Mouse (Mus musculus) liver, adult (tissue): ENCODE measurements at regions not wholly inside any gene's neighbourhood (a gene's known extent, or its start where the extent isn't known, plus 50 kb on each side); places are given as distances from the start of the nearest gene placed in this dataset.

Experiments used
- GATA4 ChIP-seq: IDR thresholded peaks from 2 replicates; pipeline ENCODE4 v1.6.1; 2014; ENCODE audit warnings: mild to moderate bottlenecking, low read length; ENCODE audit not compliant: insufficient replicate concordance

DNA sequence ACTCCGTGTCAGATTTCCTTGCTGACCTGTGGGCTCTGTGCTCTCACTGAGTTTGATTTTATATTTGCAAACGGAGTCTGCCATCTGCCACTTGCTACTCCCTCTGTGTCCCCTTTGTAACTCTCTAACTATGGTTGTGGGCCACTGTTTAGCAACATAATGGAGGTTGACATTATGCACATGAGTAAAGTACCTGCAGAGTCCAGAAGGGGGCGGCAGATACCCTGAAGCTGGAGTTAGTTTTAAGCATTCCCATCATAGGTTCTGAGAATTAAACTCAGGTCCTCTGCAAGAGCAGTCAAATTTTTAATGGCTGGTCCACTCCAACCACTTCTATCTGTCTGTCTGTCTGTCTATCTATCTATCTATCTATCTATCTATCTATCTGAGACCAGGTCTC is 796.7 kb downstream of the Tmem132b start:
- no peak for TF ChIP-seq GATA4

DNA sequence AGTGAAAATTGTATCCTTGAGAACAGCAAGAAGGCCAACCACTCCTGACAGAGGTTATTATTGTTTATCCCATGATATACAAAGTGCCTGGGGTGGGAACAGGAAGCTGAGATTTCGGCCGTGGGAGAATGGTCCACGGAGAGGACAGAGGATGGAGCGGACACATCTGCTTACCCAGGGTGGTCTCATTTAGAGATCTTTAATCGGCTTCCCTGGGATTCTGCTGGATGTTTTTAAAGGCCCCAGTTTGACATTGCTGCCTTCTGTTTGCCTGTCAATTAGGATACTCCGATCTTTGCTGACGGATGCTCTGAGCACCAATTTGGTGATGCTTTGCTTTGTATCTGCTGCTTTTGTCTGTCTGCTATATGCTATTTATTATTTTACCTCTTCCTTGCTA is 803.5 kb downstream of the Tmem132b start:
- no peak for TF ChIP-seq GATA4

DNA sequence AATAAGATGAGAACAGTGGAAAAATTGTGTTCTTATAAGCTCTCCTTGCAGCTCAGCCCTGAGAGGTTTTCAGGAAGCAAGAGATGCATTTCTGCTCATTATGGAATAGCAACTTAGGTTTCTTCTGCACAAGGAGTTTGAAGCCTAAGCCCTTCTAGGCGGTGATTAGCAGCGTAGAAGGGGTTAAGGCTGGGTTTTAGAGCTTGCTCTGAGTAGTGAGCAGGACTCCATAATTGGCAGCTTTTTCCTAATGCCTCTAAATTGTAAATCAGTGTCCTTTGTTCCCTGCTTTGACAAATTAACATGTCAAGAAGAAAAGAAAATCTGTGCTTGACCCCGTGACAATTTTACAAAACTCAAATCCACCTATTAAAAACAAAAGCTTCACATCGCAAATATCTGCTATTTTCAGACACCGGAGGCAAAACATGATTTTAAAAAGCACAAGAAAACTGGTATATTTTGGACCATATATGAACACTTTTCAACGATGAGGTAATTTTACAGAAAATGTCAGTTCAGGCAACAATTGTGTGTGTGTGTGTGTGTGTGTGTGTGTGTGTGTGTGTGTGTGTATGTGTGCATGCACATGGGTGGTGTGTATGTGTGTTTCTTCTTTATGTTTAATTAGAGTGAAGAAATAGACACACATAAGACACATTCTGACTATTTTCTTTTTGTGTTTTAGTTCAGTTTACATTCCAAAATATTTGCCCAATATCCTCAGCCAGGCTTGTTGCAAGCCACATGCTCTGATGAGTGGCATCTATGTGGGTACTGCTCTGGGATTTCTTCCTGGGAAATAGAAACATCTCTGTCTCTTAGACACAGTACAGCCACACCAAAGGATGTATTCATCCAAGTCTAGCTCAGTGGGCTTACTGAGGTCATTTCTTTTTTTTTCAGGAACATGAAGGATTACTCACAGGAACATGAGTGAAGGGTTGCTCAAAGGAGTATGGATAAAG is 804.3 kb downstream of the Tmem132b start:
- no peak for TF ChIP-seq GATA4

DNA sequence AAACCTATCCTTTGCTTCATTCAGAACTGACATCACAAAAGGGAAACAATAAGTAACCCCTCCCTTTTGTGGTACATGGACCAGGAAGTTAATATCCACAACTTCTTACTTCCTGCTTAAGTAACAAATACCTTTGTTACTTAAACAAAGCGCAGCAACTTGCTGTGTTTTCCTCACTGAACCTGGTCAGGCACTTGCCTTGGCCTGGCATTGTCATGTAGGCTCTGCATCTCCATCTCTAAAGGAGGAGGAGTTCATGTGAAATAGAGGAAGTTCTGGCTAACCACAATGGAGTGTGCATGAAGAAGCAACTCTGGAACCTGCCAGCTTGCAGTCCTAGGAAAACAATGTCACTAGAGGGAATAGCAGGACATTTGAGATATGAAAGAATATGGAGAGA is 806.3 kb downstream of the Tmem132b start:
- TF ChIP-seq GATA4 = no peak

DNA sequence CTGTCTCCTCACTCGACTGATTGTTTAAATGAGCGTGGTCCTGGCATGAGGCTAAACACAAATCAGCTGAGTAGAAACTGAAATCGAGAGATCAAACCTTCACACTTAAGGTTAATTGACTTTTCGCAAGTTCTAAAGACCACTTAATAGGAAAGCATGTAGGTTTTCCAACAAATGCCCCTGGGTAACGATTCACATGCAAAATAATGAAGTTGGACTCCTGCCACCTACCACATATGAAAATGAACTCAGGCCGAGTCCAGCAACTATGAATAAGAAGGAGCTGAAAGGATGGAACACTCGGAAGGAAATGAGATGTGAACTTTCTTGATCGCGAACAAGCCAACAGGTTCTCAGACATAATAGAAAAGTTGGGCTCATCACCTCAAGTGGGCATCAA is 812.0 kb downstream of the Tmem132b start:
- no peak for TF ChIP-seq GATA4

DNA sequence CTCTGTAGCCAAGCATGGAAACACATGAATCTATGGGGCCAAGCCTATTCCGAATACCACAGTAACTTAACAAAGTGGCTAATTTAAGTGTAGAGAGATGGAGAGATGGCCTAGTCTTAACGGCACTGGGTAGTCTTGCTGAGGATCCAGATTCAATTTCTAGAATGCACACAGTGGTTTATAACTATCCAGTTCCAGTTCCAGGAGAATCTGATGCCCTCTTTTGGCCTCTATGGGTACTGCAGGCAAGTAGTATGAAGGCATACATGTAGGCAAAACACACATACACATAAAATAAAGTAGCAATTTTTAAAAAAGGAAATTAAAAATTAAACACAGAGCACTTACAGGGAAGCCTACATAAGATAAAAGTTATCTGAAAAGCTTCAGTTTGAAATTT is 819.4 kb downstream of the Tmem132b start:
- no peak for TF ChIP-seq GATA4

DNA sequence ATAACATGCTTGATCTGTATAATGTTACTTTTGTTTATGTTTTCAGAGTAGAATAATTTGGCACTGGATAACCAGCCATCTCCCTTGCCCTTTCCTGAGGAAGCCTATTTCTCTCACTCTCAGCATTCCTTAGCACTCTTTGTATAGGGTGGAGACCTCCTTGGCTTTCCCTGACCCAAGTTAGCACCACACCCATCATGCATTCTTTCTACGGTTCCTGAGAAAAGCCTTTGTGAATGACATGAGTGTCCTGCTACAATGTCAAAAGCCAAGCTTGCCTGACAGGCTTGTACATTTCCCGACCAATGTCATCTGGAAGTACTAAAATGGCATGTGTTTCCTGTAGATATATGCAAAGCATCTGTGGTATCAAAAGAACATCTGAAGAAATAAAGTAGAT is 837.9 kb downstream of the Tmem132b start:
- no peak for TF ChIP-seq GATA4

DNA sequence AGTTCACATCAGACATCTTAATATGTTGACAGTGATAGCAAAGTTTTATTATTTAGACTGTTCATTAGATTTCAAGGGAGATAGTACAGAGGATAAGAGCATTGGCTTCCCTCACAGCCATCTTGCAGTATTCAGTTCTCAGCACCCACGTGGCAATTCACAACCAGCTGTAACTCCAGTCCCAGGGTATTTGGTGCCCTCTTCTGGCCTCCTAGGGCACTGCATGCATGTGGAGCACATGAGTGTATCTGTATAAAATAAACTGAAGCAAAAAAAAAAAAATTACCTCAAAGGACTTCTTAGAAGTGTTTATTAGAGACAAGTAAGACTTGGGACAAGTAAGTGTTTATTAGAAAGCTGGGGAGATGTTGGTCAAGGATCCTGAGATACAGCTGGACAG is 849.3 kb upstream of the Tmem132c start:
- no peak for TF ChIP-seq GATA4

DNA sequence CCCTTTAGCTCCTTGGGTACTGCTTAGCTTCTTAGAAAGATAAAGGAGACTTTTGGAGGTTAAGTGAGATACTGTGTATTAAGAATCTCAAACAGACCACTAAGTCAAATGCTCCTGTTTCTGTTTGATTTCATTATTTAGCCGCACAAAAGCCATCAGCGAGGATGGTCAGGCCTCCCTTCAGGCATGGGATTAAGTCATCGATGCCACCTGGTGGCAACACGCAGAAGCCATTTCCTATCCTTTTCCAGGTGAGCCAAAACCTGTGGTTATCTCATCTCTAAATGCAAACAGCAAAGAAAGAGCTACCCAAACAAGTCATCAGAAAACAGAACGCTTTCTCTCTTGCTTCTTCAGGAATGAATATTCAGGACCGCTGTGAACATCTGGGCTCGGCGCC is 846.3 kb upstream of the Tmem132c start:
- no peak for TF ChIP-seq GATA4

DNA sequence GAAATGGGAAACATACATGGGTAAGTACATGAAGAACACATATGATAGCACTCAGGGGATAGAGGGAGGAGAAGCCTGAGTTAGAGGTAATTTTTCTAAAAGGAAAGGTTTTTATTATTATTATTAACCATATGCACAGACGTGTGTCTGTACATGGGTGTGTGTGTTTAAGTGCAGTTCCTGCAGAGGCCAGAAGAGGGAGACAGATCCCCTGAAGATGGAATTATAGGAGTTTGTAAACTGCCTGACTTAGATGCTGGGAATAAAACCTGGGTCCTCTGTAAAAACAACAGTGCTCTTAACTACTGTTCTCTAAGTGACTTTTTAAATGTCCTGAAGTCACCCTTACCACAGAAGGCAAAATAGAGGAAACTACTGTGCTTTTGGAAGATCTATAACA is 809.9 kb upstream of the Tmem132c start:
- no peak for TF ChIP-seq GATA4

DNA sequence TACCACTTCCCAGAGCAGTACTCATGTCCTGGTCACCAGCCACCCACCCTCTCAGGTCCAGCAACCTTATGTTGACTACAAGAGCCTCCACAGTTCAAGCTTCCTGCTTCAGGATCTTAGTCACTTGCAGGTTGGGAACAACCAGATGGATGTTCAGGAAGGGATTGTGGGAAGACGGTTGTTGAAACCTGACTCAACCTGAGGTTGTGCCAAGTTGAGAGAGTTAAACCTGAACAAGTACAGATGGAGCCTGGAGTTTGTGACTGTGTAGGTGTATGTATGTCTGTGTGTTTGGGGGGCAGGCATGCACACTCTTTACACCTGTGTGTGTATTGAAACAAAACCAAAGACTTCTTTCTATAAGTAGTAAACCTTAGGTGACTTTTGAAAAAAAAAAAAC is 802.9 kb upstream of the Tmem132c start:
- no peak for TF ChIP-seq GATA4

DNA sequence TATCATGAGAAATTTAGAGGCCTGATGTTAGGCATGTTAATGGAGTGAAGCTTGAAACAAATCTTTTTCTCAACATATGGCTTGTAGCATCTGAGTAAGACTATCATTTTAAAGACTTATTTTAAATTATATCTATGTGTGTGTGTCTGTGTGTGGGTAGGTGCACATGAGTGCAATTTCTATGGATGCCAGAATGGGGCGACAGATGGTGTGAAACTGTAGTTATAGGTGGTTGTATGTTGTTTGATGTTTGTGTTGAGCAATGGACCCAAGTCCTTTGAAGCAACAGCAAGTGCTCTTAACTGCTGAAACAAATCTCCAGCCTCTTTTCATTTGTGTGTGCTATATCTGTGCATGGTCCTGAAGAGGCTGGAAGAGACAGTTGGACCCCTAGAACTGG is 801.1 kb upstream of the Tmem132c start:
- TF ChIP-seq GATA4 = no peak

DNA sequence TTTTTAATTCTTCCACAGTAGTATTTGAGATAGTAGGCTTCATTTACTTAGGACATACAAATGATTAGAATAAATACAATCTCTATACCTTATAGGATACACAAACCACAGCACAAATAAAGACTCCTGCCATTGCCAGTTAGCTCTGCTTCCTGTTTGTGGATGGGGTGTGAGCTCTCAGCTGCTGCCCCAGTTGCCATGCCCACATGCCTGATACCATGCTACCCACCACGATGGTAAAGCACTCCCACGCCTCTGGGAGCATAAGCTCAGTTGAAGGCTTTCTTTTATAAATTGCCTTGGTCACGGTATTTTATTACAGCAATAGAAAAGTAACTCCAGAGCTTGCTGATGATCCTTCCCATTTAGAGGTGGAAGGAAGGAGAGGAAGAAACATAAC is 765.8 kb upstream of the Tmem132c start:
- no peak for TF ChIP-seq GATA4

DNA sequence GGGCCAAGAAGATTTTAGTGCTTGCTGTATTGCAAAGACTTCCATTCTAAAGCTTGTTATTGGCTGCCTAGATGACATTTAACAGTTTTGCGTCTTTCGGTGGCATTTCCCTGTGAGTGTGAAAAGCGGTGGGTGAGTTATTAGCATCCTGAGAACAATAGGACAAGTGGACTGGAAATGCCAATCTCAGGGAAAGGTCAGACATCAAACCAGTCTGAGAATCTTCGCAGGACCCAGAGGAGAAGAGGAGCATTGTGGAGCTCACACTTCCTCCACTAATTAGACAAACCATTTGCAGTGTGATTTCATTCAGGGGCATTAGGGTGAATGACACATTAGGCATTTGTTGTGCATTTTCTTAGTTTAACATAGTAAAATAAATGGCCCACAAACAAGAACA is 719.5 kb upstream of the Tmem132c start:
- no peak for TF ChIP-seq GATA4

DNA sequence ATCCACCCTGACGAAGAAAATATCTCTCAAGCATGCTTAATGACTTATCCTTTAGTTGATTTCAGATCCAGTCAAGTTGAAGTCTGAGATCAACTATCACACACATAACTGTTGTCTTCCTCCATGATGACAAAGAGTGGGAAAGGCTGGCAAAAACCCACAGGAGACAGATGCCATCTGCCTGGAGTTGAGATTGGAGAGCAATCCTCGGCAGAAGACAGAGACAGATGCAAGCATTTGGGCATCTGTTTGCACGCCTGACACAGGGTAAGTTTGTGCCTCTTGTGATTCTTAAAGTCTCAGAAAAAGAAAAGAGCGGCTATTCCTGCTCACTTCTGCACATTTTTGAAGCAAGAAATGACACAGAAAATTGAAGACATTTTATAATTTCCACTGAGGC is 715.7 kb upstream of the Tmem132c start:
- no peak for TF ChIP-seq GATA4

DNA sequence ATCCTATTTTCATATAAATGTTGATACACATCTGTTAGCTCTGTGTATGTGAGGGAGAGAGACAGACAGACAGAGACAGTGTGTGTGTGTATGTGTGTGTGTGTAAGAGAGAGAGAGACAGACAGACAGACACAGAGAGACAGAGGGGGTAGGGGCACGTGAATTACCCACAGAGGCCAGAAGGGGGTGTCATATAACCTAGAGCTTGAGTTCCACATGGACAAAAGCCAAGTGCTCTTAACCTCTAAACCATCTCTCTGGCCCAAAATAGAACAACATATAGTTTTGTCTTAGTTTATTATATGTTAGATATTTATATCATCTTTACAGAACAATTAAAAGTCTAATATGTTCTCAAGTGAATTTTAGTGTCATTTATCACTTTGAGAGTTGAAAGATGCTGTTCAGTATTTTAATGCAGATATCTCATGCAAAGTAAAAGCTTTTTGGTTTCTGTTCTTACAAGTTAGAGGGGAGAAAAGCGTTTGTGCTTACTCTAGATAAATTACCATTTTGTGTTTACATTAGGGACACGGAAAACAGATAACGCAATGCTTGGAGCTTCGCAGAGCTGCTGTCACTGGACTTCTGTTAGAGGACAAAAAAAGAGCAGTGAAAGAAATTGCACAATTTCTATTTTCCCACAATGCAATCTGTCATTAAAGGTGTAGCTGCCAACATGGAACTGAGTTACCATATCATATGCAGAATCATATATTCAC is 710.6 kb upstream of the Tmem132c start:
- 0 out of 2 replicates have a peak, but pooled peaks have one; percentile 14 for TF ChIP-seq GATA4
